Mouse (Mus musculus) bone marrow macrophage, adult 2 months (primary cell): ENCODE data around the gene Tbcd.

ENCODE experiments used
- CTCF ChIP-seq: IDR thresholded peaks from 2 replicates; pipeline ENCODE4 v1.5.1; 2012; ENCODE audit warnings: low read depth, mild to moderate bottlenecking, low read length, moderate library complexity
- POLR2A ChIP-seq: IDR thresholded peaks from 2 replicates; pipeline ENCODE4 v1.6.1; 2012; ENCODE audit warnings: mild to moderate bottlenecking, low read depth, low read length, borderline replicate concordance

GRCm38 (mm10) chr11:121563312-121563711 lies 111.6 kb downstream of the Tbcd start:
- TF ChIP-seq CTCF (no peak), POLR2A (no peak)
